Mouse (Mus musculus) cerebellum, postnatal 25 days (tissue): Measurements from ENCODE around the gene Zfp85.
"Not testable (repeated sequence)": the region's sequence is repeated elsewhere in the genome, so short reads cannot be mapped to it uniquely, and the experiment has no call there.

ENCODE experiments used
- DNase-seq, 2 experiments: peaks; one replicate each; pipeline ENCODE4 v3.0.0; 2021; ENCODE audit warnings: mixed read lengths in 2 of 2

The Zfp85 gene

GRCm38 (mm10) chr13:67754333-67755306 is at the start of gene Zfp85:
Gene Zfp85 (minus strand): TSS chr13:67755228.
- peak; percentile 69 to 75 for DNase-seq

- DNase-seq, result not testable (repeated sequence)
Measured at GRCm38 (mm10) chr13:67799151-67799550, 44.1 kb upstream of the Zfp85 start.

GRCm38 (mm10) chr13:67798618-67799017 is 43.6 kb upstream of the Zfp85 start:
- DNase-seq, result no peak

GRCm38 (mm10) chr13:67791921-67792455 is 37.0 kb upstream of the Zfp85 start:
- DNase-seq, result no peak

GRCm38 (mm10) chr13:67779265-67780221 is 24.5 kb upstream of the Zfp85 start, which contains the start of gene Zfp493:
Gene Zfp493 (plus strand): TSS chr13:67779693.
- peak; percentile 67 to 71 for DNase-seq

GRCm38 (mm10) chr13:67763031-67763768 is 8.2 kb upstream of the Zfp85 start:
- DNase-seq, result no peak

- no peak for DNase-seq
Measured at GRCm38 (mm10) chr13:67759966-67760365, 4.9 kb upstream of the Zfp85 start.

- no peak for DNase-seq
Measured at GRCm38 (mm10) chr13:67755761-67756160, 733 bp upstream of the Zfp85 start.

- DNase-seq, result no peak
Measured at GRCm38 (mm10) chr13:67743896-67744295, 11.1 kb downstream of the Zfp85 start.

GRCm38 (mm10) chr13:67742941-67743340 is 12.1 kb downstream of the Zfp85 start:
- no peak for DNase-seq

GRCm38 (mm10) chr13:67734391-67734790 is 20.6 kb downstream of the Zfp85 start:
- not testable (repeated sequence) for DNase-seq

- DNase-seq, result peak; percentile 18 to 34
Measured at GRCm38 (mm10) chr13:67729441-67729840, 25.6 kb downstream of the Zfp85 start.

- peak; percentile 65 to 68 for DNase-seq
Measured at GRCm38 (mm10) chr13:67728641-67729318, 26.2 kb downstream of the Zfp85 start, which contains the start of gene Zfp65. Gene Zfp65 (minus strand): TSS chr13:67729173.

- DNase-seq, result no peak
Measured at GRCm38 (mm10) chr13:67728106-67728505, 26.9 kb downstream of the Zfp85 start.

- peak; percentile 18 to 60 for DNase-seq
Measured at GRCm38 (mm10) chr13:67725331-67725730, 29.7 kb downstream of the Zfp85 start.

GRCm38 (mm10) chr13:67723848-67724479 is 31.1 kb downstream of the Zfp85 start:
- DNase-seq, result peak; percentile 87 to 92
